Mouse (Mus musculus): ENCODE measurements around the gene Il10rb.
A peak's percentile ranks its signal among the peaks of the same experiment; 100 is the strongest.

Gene Il10rb

GRCm38 (mm10) chr16:91450137-91451064 is 44.4 kb downstream of the Il10rb start:
- no peak for DNase-seq (ENCODE audit: low read depth, low spot score)

- no peak for DNase-seq (ENCODE audit: low read depth, low spot score)
These were observed 46.0 kb downstream of the Il10rb start for GRCm38 (mm10) chr16:91451949-91452348.

- peak; percentile 85 for DNase-seq (ENCODE audit: low read depth, low spot score)
These were observed 46.5 kb downstream of the Il10rb start for GRCm38 (mm10) chr16:91452363-91452896.

GRCm38 (mm10) chr16:91455868-91456267 is 49.9 kb downstream of the Il10rb start:
- DNase-seq (ENCODE audit: low read depth, low spot score) = no peak

GRCm38 (mm10) chr16:91458301-91458746 is 52.4 kb downstream of the Il10rb start:
- no peak for DNase-seq (ENCODE audit: low read depth, low spot score)

- DNase-seq (ENCODE audit: low read depth, low spot score) = no peak
These were observed 53.0 kb downstream of the Il10rb start for GRCm38 (mm10) chr16:91458976-91459375.

- no peak for DNase-seq (ENCODE audit: low read depth, low spot score)
These were observed 53.4 kb downstream of the Il10rb start for GRCm38 (mm10) chr16:91459396-91459795.

GRCm38 (mm10) chr16:91459841-91460370 is 53.9 kb downstream of the Il10rb start:
- DNase-seq (ENCODE audit: low read depth, low spot score) = no peak

GRCm38 (mm10) chr16:91461066-91461638 is 55.2 kb downstream of the Il10rb start:
- DNase-seq (ENCODE audit: low read depth, low spot score) = no peak

GRCm38 (mm10) chr16:91461773-91462181 is 55.8 kb downstream of the Il10rb start:
- no peak for DNase-seq (ENCODE audit: low read depth, low spot score)

- no peak for DNase-seq (ENCODE audit: low read depth, low spot score)
These were observed 56.7 kb downstream of the Il10rb start for GRCm38 (mm10) chr16:91462644-91463043.

GRCm38 (mm10) chr16:91463400-91463799 is 57.4 kb downstream of the Il10rb start:
- no peak for DNase-seq (ENCODE audit: low read depth, low spot score)

GRCm38 (mm10) chr16:91463836-91464400 is 58.0 kb downstream of the Il10rb start:
- DNase-seq (ENCODE audit: low read depth, low spot score) = no peak

GRCm38 (mm10) chr16:91464594-91465504 is 58.9 kb downstream of the Il10rb start:
- DNase-seq (ENCODE audit: low read depth, low spot score) = peak; percentile 88

GRCm38 (mm10) chr16:91465505-91466240 is 59.7 kb downstream of the Il10rb start:
- no peak for DNase-seq (ENCODE audit: low read depth, low spot score)

- DNase-seq (ENCODE audit: low read depth, low spot score) = no peak
These were observed 60.6 kb downstream of the Il10rb start for GRCm38 (mm10) chr16:91466566-91466965.

GRCm38 (mm10) chr16:91470470-91470869 is 64.5 kb downstream of the Il10rb start:
- no peak for DNase-seq (ENCODE audit: low read depth, low spot score)

- no peak for DNase-seq (ENCODE audit: low read depth, low spot score)
These were observed 65.5 kb downstream of the Il10rb start for GRCm38 (mm10) chr16:91471481-91471880.

Measured in 3T3-L1 (cell line).